Mouse (Mus musculus) spleen, postnatal 4 days (tissue): ENCODE data around the gene Thap4.
A peak's percentile ranks its signal among the peaks of the same experiment; 100 is the strongest.

Experiments
- DNase-seq, 2 experiments: peaks; one replicate each; pipeline ENCODE4 v3.0.0; 2022; ENCODE audit warnings: low spot score in 2 of 2

The Thap4 gene

DNA sequence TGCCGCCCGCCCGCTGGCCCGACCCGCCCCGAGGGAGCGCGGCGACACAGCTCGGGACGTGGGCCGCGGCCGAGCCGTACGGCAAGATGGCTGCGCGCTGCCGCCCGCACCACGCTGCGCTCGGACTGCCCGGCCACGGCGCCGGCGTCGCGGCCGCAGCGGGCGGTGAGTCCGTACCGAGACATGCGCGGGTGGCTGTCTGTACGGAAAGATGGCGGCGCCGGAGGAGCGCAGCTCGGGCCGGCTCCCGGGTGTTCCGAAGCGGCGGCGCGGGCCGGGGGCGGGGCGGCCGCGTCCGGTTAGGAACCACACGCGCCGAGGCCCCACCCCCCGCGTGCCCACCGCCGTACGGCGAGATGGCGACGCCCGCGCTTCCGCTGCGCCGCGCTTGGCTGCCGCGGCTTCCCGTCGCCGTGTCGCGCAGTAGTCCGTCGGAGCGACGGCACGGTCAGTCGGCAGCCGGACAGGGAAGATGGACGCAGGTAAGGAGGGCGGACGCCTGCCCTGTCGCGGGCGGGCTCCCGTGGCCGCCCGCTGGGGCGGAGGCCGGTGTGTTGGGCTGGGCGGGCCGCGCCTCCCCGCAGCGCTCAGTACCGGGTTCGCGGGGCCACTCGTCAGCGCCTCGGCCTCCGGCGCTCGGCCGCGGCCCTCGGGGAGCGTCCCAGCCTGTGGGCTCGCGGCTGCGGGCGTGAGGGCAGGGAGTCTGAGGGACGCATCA, at the start of gene Thap4:
TSS of gene Thap4 (minus strand) at position 292 of the 718 bp plus-strand sequence.
- peak; percentile 86 to 94 for DNase-seq

DNA sequence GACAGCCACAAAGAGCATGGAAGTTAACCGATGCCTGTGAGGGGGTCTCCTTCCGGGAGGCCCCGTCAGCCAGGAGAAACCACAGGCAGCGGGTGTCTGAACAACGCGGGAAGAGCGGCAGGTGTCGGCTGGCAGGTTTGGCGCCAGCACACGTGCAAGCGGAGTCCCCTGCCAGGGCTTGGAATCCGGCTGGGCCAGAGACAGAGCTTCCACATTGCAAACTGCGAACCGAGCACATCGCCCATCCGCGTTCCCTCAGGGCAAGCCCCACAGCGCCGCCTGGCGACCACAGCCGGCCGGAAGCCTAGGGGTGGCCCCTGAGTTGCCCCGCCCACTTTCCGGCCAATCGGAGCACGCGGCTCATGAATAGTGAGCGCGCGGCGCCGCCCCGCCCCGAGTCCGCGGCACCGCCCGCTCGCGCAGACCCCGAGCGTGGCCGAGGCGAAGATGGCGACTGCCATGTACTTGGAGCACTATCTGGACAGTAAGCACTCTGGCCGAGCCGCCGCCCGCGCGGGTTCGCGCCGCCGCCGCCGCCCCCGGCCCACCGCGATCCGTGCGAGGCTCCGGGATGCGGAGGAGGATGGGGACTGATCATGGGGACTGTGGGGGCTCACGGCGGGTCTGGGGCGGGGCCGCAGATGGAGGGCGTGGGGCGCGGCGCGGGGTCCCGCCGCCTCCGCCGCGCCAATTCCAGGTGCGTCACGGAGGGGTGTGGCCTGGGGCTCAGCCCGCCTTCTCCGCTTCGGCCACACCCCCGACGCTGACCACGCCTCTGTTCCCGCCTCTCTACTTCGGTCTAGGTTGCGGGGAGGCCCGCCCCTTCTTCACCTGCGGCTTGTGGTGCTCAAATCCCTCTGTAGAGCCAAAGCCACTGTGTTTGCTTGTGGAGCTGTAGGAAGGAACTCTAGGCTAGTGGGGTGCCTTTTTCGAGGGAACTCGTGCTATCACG, 49.2 kb upstream of the Thap4 start, which contains the start of gene Ing5:
TSS of gene Ing5 (plus strand) at position 410 of the 952 bp plus-strand sequence.
- DNase-seq, result peak; percentile 100

DNA sequence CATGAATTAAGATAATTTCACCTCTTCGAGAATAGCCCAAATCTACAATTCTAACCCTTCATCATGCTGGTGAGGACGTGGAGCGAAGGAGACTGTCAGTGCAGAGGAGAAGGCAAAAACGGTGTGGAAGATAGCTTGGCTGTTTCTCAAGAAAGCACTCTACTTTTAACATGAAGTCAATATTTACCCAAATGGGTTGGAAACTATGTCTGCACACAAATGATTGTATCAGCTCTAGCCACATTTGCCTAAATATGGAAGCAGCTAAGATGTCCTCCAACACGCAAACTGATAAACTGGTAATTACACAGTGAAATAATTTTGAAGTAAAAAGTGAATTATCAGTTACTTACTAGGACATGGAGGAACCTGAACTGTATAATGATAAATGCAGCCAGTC, 48.1 kb upstream of the Thap4 start:
- no peak for DNase-seq

DNA sequence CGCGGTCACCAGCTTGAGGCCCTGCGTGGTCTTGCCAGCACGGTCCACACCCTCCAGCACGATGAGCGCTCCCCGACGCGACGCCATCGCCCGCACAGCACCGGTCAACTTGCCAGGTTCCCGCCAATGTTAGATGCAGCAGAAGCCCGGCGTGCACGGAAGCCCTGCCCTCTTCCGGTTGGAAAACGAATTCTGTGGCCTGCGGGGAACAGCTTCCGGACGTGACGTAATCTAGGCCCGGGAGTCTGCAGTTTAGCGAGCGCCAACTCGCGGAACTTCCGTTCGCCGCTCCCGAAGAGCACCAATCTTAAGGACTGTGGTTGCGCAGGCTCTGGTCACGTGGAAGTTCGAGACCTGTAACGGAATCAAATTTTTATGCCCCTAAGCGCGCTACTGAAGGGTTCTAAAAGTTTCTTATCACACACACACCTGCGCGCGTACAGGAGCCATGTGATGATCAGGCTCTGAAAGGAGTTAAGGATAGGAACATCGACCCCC, 47.1 kb upstream of the Thap4 start, which contains the start of gene Dtymk:
TSS of gene Dtymk (minus strand) at position 194 of the 498 bp plus-strand sequence.
- peak; percentile 90 to 93 for DNase-seq

DNA sequence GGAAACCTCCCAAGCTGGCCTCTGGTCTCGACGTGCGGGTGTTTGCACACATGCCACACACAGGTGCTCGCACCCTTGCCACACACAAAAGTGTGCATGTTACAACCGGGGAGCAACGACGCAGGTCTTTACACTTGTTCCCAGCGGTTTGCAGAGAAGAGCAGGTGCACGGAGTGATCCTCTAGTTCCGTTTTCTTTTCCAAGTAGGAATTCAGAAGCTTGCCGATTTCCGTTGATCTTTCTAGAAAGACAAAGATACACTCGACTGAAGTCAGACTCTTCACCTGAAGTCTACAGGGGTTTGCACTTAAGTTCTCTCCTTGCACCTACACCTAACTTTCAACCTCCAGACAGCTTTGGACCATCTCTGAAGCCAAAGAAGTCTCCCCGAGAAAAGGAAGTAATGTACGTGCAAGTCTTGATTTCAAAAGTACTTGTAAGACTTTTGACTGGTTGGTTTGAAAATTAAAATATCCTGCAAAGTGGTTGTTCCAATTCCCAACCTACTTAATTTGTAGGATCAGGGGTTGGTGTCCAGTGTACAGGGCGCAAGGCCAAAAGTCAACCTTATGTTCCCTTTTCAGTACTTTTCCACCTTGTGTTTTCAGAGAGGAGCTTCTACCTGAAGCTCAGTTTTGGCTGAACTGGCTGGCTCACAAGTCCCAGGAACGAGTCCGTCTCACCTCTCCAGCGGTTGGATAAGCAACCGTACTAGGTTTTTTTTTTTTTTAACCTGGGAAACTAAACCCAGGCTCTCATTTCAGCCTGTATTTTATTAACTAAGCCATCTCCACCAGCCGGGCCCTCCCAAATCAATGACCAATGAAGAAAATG, 46.2 kb upstream of the Thap4 start:
- no peak for DNase-seq

DNA sequence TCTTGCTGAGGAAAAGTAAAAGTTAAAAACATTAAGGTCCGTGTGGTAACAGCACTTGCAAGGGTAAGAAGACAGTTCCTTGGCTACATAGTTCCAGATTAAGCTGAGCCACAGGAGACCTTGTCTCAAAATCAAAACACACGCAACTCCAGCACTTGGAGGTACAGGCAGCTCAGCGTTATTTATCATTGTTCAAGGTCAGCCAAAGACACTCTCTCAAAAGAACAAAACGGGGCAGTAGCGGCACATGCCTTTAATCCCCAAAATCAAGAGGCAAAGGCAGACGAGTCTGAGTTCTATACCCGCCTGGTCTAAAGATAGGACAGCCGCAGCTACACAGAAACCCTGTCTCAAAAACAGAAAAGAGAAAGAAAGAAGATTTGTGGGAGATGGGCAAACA, 41.2 kb upstream of the Thap4 start:
- no peak for DNase-seq

DNA sequence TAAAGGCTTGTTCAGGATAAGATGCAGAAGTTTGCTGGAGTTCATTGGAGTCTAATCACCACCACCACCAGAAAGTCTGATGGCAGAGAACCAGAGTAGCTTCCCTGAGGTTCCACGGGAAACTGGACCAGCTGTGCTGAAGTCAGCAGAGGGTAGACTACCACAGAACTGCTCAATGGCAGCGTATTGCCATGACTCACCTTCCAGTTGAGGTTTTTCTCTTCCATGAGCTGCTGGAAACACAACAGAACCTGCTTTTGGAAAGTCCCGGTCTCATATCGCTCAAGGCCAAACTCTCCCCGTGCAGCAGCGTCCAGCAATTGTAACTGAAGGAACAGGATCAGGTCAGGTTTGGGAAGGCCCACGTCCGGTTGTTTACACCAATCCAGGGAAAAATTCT, 39.9 kb upstream of the Thap4 start:
- no peak for DNase-seq

DNA sequence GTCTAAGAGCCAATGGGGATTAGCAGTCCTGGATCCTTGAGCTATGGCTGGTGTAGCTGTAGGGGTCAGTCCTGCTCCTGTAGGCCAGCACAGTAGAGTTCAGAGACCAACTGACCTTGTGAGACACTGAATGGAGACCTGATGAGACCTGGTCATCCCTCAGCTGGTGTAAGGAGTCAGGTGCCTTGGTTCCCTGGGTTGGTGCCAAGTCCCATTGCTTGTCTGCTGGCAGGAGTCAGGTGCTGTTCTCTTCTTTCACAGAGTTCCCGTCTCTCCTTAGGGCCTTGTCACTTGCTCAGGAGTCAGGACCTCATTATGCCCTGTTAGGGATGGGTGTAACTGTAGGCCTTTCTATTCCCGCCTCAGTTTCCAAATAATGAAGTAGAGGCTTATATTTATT, 32.2 kb upstream of the Thap4 start:
- DNase-seq, result no peak

DNA sequence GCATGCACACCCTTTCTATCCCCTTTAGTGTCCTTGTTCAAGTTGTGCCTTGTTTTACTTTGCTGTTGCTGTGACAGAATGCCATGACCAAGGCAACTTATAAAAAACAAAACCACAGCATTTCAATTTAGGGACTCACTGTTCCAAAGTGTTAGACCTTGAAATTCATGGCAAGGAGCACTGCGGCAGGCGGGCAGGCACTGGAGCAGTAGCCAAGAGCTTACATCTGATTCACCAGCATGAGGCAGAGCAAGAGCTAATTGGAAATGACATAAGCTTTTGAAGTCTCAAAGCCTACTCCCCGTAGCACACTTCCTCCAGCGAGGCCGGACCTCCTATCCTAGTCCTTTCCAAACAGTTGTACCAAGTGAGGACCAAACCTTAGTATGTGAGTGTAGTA, 22.0 kb upstream of the Thap4 start:
- DNase-seq, result no peak

DNA sequence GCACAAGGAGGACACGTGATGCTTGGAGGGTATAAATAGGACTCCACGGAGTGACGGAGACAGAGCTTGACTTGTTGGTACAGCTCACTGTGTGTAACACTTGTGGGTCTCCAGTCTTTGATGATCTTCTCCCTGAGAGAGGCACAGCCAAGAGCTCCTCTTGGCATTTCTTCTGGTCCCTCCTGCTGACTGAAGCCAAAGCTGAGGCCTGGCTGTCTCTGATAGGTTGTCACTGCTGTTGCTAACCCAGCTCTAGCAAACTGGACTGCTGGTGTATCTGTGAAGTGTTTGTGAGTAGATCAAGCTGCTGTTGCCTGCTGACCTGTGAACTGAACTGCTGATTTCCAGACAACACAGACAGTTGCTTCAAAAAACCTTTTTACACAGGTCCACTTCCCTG, 15.2 kb upstream of the Thap4 start:
- DNase-seq, result no peak

DNA sequence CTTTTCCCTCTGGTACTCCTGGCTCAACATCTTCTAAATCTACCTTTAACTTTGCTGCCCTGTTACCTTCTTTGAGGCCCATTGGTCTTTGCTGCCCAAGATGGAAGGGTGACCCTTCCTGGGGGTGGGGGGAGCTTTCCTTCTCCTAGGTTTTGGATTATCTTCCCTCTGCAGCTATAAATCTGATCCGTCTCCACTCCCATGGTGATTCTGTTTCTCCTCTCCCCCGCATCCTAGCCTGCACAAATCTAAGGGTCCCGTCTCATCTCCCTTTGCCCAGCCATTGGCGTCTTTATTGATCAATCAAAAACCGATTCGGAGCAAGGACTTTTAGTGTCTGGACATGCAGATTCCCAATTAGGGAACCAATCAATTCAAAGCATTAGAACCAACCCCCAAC, 12.9 kb upstream of the Thap4 start:
- no peak for DNase-seq

DNA sequence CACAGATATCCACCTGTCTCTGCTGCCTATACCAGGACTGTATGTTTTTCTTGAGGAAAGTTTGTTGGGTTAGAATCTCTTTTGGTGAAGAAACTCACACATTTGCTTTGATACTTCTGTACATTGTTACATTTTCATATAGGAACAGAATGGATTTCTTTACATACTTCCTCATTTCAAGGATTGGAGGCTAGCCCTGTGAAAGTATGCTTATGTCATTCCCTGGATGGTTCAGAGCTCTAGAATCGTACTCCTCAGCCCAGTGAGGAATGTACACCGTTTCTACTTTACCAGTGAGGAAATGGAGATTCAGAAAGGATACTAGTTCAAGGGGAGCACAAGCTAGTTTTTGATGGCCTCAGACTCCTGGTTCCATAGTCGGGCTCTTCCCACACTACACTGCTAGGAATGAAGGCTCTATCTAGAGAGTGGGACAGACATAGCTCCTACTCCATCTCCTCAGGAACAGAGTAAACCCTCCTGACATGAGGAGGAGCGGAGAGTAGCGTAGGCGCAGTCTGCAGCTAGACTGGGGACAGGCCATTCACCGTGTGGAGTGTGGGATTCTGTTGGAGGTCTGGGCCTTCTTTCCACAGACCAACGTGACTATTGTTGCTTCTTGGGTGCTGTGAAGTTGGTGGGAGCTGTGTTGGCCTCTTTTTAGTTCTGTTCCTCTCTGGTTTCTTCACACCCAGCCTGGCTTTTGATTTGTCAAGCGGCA, 10.4 kb upstream of the Thap4 start:
- DNase-seq, result no peak

DNA sequence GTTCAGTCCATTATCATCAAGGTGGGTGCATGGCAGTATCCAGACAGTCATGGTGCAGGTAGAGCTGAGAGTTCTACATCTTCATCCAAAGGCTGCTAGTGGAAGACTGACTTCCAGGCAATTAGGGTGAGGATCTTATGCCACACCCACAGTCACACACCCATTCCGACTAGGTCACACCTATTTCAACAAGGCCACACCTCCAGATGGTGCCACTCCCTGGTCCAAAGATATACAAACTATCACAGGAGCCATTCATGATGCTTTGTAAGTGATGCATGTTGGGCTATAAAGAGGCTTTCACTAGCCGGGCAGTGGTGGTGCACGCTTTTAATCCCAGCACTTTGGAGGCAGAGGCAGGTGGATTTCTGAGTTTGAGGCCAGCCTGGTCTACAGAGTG, 8.9 kb upstream of the Thap4 start:
- peak in 1 of 2 experiments; percentile 33 for DNase-seq

DNA sequence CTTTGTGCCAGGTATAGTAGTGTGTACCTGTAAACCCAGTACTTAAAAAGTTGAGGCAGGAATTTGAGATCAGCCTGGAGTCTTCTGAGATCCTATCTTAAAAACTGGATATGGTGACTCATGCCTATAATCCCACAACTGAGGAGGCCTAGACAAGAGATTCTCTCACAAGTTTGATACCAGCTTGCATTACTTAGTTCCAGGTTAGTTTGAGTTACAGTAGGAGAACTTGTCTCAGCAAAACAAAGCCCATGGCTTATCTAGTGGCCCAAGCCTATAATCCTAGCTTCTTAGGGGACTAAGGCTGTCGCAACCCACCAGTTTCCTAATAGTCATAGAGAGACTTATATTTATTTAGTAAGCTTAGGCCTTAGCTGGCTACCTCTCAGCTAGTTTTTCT, 5.4 kb upstream of the Thap4 start:
- no peak for DNase-seq

DNA sequence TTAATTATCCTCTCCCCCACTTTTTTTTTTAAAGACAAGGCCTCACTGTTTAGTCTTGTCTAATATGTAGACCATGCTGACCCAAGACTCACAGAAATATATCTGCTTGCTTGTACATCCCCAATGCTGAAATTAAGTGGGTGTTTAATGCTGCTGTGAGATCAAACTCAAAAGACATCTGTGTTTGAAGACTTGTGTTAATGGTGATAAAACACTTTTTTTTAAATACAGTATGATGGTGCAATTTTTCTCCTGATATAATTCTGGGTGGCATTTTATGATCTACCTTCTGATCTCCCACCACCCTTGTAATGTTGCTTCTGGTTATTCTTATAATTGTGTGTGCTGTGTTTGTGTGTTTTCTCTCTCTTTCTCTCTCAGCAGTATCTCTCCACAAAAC, 1.5 kb upstream of the Thap4 start:
- no peak for DNase-seq

DNA sequence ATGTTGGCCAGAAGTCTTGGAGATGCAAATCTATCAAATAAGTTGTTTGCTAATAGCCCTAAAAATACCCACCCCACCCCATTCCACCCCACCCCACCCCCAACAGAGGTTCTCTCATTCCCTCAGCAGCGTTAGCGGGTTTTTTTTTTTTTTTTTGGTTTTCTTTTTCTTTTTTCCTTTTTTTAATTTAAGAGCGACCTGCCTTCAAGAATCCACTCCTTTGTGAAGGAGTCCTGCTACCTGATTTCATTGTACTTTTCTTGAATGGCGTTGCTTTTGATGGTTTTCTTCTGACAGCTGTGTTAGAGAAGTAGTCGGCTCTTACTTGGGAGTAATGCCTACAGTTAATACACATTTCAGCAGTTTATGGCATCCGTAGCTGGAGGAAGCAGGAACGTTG, 954 bp upstream of the Thap4 start:
- DNase-seq, result no peak

DNA sequence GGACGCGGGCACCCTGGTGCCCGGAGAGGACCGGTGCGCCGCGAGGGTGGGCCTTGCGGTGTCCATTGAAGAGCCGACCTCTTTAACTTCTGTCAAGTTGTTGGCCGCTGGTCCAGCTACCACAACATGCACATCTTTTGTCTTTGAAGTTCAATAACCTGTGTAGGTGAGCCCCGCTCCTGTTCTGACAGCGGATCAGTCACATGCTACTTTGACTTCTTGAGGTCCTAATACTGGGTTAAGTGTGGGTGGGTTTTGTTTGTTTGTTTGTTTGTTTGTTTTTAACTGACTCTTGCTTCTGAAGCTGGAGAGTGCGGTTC, 587 bp upstream of the Thap4 start:
- DNase-seq, result no peak

DNA sequence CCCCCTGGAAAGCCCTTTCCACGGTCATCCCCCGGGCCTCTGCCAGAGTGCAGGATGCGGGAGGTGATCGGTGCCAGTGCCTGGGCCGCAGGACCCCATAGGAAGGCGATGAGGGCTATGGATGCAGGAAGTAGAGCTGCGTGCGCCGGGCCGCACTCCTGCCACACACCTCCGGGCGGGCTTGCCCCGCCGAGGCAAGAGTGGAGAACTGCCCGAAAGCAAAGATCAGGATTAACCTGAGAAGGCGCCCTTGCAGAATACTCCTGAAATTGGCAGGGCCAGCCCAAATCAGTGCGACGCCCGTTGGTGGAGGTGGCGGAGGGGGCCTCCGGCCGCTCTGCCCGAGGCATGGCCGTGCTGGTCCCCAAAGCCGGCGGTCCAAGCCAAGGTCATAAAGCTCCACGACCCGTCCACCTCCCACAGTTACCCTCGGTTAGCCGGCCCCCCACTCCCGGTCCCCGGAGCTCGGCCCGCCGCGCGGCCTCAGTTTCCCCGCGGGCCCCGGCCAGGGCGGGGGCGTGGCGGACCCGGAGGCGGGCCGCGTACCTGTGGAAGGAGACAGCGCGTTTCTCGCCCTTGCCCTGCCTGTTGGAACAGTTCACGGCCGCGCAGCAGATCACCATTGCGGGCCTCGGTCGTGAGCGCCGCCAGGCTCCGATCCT, 622 bp downstream of the Thap4 start:
- peak in 1 of 2 experiments; percentile 79 for DNase-seq

DNA sequence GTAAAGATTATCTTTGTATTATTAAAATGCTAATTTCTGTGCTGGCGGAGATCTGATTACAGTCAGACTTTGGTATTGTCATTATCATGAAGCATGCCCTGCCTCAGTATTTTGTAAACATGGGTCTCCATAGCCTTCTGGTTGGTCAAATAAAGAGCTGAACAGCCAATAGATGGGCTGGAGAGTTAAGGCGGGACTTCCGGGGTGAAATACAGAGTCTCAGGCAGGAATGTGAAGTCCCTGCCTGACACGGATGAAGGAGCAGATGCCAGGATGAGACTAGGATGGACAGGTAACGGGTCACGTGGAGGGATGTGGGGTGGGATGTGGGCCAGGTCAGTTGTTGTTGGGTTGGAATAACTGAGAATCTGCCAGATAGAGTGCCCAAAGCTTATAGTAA, 3.4 kb downstream of the Thap4 start, which contains the start of gene Atg4b:
TSS of gene Atg4b (plus strand) at position 211 of the 400 bp plus-strand sequence.
- DNase-seq, result no peak

DNA sequence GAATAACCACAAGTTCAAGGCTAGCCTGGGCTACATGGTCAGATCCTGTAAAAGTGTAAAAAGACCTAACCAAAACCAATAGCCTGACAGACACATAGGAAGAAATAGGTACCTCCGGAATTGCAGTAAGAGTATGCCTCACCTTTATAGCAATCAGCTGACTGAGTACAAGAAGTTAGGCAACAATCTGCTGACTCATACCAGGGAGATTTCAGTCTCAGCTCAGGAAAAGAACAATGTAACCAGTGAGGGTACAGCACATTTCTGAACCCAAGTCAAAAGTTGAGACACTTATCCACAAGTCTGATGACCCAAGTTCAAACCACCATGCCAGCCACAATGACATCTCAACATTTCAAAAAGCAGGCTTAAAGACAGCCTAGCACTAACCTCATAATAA, 6.1 kb downstream of the Thap4 start:
- no peak for DNase-seq

DNA sequence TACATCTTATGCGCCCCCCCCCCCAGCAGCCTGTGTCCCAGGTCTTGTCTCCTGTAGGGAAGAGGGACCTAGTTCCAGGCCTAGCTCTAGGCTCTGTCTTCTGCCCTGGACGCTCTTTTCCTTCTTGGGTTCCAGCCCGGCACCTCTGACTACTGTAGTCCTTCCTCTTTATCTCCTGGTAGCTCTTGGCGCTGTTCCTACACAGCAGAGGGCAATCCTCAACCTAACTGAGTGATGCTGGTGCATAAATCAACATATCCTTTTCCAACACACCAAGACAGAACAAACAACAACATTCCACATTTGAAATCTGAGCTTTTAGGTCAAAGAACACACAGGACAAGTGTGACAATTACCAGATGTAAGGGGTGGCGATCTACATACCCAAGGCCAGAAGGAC, 8.5 kb downstream of the Thap4 start:
- DNase-seq, result no peak
